Mouse (Mus musculus) bone marrow macrophage, adult 2 months (primary cell): Measurements from ENCODE around the gene Cd47. TPM values are rescaled to one million over a fixed set of nuclear protein-coding genes. Genes with fewer than 3 reads are reported as not detected.
A peak's percentile ranks its signal among the peaks of the same experiment; 100 is the strongest.

Experiments
- H3K27ac ChIP-seq: 2 replicates; pipeline ENCODE4 v1.5.1; 2012; ENCODE audit warnings: low read depth, low read length; ENCODE audit not compliant: insufficient read depth
- H3K4me1 ChIP-seq: 2 replicates; pipeline ENCODE4 v1.6.1; 2012; ENCODE audit warnings: low read length; ENCODE audit not compliant: control insufficient read depth, insufficient read depth
- H3K4me3 ChIP-seq: 2 replicates; pipeline ENCODE4 v1.5.1; 2012; ENCODE audit warnings: mild to moderate bottlenecking, low read length, moderate library complexity; ENCODE audit not compliant: insufficient read depth
- CTCF ChIP-seq: IDR thresholded peaks from 2 replicates; pipeline ENCODE4 v1.5.1; 2012; ENCODE audit warnings: low read depth, mild to moderate bottlenecking, low read length, moderate library complexity
- POLR2A ChIP-seq: IDR thresholded peaks from 2 replicates; pipeline ENCODE4 v1.6.1; 2012; ENCODE audit warnings: mild to moderate bottlenecking, low read depth, low read length, borderline replicate concordance
- polyA plus RNA-seq: library from polyadenylated mRNA; stranded (reverse); fragments of >200 nt; gene quantifications from 2 replicates; pipeline ENCODE4 v1.2.4, GENCODE M21; 2012; ENCODE audit not compliant: missing spikeins, insufficient read depth, insufficient read length

The Cd47 gene
- polyA plus RNA-seq, 1 experiment: 310 TPM

GRCm38 (mm10) chr16:49904248-49904930 is 104.1 kb downstream of the Cd47 start:
- H3K27ac ChIP-seq: no peak overlapping the region
- no peak overlapping the region for H3K4me3 ChIP-seq
- no peak for TF ChIP-seq POLR2A
- no peak for TF ChIP-seq CTCF
- H3K4me1 ChIP-seq: peaks cover 22% of the 10 kb centered on the region

- no peak for TF ChIP-seq CTCF
- no peak for TF ChIP-seq POLR2A
- Histone ChIP-seq H3K4me3 (no peak overlapping the region), H3K27ac (no peak overlapping the region), H3K4me1 (peaks cover 27% of the 10 kb centered on the region)
Measured at GRCm38 (mm10) chr16:49905041-49905440, 104.7 kb downstream of the Cd47 start.

- H3K27ac ChIP-seq: 0 out of 2 replicates have a peak overlapping the region, but pooled peaks have one; percentile 2
- peaks cover 30% of the 10 kb centered on the region for H3K4me1 ChIP-seq
- no peak overlapping the region for H3K4me3 ChIP-seq
- TF ChIP-seq POLR2A (no peak), CTCF (no peak)
Measured at GRCm38 (mm10) chr16:49905601-49906001, 105.3 kb downstream of the Cd47 start.

GRCm38 (mm10) chr16:49906066-49906465 is 105.7 kb downstream of the Cd47 start:
- H3K27ac ChIP-seq: no peak overlapping the region
- TF ChIP-seq POLR2A: no peak
- TF ChIP-seq CTCF: no peak
- H3K4me3 ChIP-seq: no peak overlapping the region
- H3K4me1 ChIP-seq: peaks cover 30% of the 10 kb centered on the region

- TF ChIP-seq CTCF (no peak), POLR2A (no peak)
- Histone ChIP-seq H3K27ac (no peak overlapping the region), H3K4me3 (no peak overlapping the region), H3K4me1 (peaks cover 30% of the 10 kb centered on the region)
Measured at GRCm38 (mm10) chr16:49906940-49907339, 106.6 kb downstream of the Cd47 start.

- TF ChIP-seq POLR2A (no peak), CTCF (no peak)
- Histone ChIP-seq H3K4me3 (no peak overlapping the region), H3K27ac (no peak overlapping the region), H3K4me1 (peaks cover 30% of the 10 kb centered on the region)
Measured at GRCm38 (mm10) chr16:49907356-49907755, 107.0 kb downstream of the Cd47 start.

GRCm38 (mm10) chr16:49909536-49909935 is 109.2 kb downstream of the Cd47 start:
- TF ChIP-seq POLR2A: no peak
- TF ChIP-seq CTCF: no peak
- no peak overlapping the region for H3K4me3 ChIP-seq
- peak overlapping the region; percentile 55; the same call in 1 of the 2 replicates for H3K27ac ChIP-seq
- peaks cover 30% of the 10 kb centered on the region for H3K4me1 ChIP-seq

GRCm38 (mm10) chr16:49914094-49914493 is 113.8 kb downstream of the Cd47 start:
- H3K4me3 ChIP-seq: no peak overlapping the region
- peaks cover 10% of the 10 kb centered on the region for H3K4me1 ChIP-seq
- TF ChIP-seq CTCF: no peak
- no peak overlapping the region for H3K27ac ChIP-seq

GRCm38 (mm10) chr16:49915532-49916476 is 115.5 kb downstream of the Cd47 start:
- Histone ChIP-seq H3K4me3 (no peak overlapping the region), H3K27ac (no peak overlapping the region), H3K4me1 (no peaks in the 10 kb centered on the region)
- no peak for TF ChIP-seq POLR2A
- no peak for TF ChIP-seq CTCF

- no peak overlapping the region for H3K4me3 ChIP-seq
- peaks cover 9% of the 10 kb centered on the region for H3K4me1 ChIP-seq
- no peak overlapping the region for H3K27ac ChIP-seq
- no peak for TF ChIP-seq POLR2A
- TF ChIP-seq CTCF: no peak
Measured at GRCm38 (mm10) chr16:49920191-49920590, 119.9 kb downstream of the Cd47 start.
